Mouse (Mus musculus): ENCODE measurements at regions not wholly inside any gene's neighbourhood (a gene's known extent, or its start where the extent isn't known, plus 50 kb on each side); places are given as distances from the start of the nearest gene placed in this dataset.

GRCm38 (mm10) chr4:73111311-73111710, 258.9 kb upstream of the Aldoart1 start:
- 76% methylated on average over 2 of the region's 2 CpGs for WGBS
- H3K4me3 ChIP-seq = no peak overlapping the region
- ATAC-seq (ENCODE audit: low FRiP score, low read depth) = peak; percentile 62; the same call in 1 of the 2 replicates
- no peak overlapping the region for H3K9ac ChIP-seq (replicated peaks)
- no peaks in the 10 kb centered on the region for H3K27me3 ChIP-seq
- no peak overlapping the region for H3K27ac ChIP-seq (replicated peaks)
- H3K4me1 ChIP-seq = no peaks in the 10 kb centered on the region
- H3K9me3 ChIP-seq = no peaks in the 10 kb centered on the region
- H3K4me2 ChIP-seq (replicated peaks) = no peak overlapping the region
- H3K36me3 ChIP-seq = no peaks in the 10 kb centered on the region
